Mouse (Mus musculus) brain, embryonic 14.5 days (tissue): Measurements from ENCODE around the gene H2afz. TPM values are rescaled to one million over a fixed set of nuclear protein-coding genes. Genes with fewer than 3 reads are reported as not detected.
"Not testable (repeated sequence)": the region's sequence is repeated elsewhere in the genome, so short reads cannot be mapped to it uniquely, and the experiment has no call there.

ENCODE experiments used
- DNase-seq: peaks from one replicate; pipeline ENCODE4 v3.0.0-alpha.2; 2011; ENCODE audit warnings: low read depth
- CTCF ChIP-seq: fragments of 200-500 bp; IDR thresholded peaks from 2 replicates; pipeline ENCODE4 v1.5.1; 2012; ENCODE audit warnings: inconsistent platforms, mild to moderate bottlenecking, moderate library complexity, borderline replicate concordance; ENCODE audit not compliant: insufficient read depth, insufficient read length; ENCODE audit errors: extremely low read depth
- POLR2A ChIP-seq: fragments of 200-500 bp; IDR thresholded peaks from 2 replicates; pipeline ENCODE4 v1.6.1; 2012; ENCODE audit warnings: mild to moderate bottlenecking, inconsistent platforms, borderline replicate concordance; ENCODE audit not compliant: poor library complexity, insufficient read depth, insufficient read length, severe bottlenecking; ENCODE audit errors: extremely low read depth
- polyA plus RNA-seq: library from polyadenylated mRNA; depleted of rRNA; stranded (reverse); fragments of >200 nt; gene quantifications from 2 replicates; pipeline ENCODE4 v1.2.3, GENCODE M21; 2012; rRNA removed

H2afz gene
- polyA plus RNA-seq, 1 experiment: 786 TPM

DNA sequence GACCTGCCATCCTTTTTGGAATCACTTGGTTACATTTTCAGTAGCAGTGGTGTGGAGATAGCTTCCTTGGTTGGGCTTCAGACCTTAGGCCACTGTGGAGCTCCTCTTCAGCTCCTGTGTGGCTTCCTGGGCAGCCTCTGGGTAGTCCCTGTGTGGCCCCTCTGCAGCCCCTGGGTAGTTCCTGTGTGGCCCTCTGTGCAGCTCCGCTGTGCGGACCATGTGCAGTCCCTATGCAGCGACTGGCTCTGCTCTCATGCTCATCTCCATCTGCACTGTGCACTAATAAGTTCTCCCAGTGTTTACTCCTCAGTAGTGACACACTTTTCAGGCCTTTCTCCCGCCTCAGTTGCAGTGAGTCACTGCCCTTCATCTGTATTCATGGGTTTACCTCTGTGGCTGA lies 27.8 kb downstream of the H2afz start:
- TF ChIP-seq CTCF: no peak
- TF ChIP-seq POLR2A: no peak

DNA sequence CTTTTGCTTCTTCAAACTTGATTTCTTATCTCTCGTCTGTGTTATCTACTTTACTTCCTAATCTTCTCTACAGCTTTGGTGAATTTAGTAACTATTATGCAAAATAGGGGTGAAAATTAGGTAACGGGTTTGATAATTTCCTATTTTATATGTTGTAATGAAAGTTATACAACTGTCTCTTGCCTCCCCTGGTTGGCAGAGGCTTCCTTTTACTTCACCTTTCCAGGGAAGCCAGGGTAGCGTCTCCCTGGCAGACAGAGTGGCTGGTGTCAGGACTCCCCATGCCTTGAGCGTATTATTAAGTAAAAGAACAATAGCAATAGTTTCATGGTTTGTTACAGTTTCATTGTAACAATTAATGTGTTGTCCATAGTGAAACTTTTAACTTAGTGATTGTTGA lies 29.5 kb downstream of the H2afz start:
- no peak for TF ChIP-seq CTCF
- TF ChIP-seq POLR2A: no peak
- no peak for DNase-seq

More for the DNA sequence above, 27.8 kb downstream of the H2afz start:
- no peak for DNase-seq

DNA sequence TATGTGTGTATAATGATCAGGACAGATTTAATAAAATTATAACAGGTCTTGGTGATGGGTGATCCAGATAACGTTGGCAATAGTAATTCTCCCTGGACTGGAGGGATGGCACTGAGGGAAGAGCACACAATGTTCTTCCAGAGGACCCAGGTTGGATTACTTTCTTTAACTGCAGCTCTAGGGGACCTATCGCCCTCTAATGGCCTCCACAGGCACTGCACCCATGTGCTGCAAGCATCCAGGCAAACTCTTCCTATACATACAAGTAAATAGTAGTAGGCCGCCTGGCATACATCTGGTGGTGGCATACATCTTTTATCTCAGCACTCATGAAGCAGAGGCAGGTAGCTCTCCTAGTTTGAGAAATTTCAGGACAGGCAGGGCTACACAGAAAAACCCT lies 30.9 kb downstream of the H2afz start:
- TF ChIP-seq POLR2A (no peak), CTCF (peak; percentile 44; the same call in 1 of the 2 replicates)
- no peak for DNase-seq

DNA sequence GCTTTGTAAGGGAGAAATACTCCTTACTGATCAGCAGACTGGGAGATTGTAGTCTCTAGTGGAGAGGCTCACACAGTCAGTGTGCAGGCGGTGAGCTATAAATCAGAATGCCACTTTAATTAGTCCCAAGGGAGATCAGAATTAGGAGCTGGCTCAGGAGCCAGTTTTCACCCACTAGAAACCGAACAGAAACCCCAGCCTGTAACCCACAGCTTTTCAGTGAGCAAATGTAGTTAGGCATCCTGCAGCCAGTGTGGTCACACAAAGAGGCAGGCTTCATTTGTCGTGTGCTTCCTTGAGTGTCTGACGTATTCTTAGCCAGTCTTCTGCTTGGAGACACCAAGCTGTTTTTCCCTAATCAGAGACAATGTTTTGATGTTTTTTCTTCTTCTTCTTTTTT lies 32.1 kb downstream of the H2afz start:
- no peak for TF ChIP-seq CTCF
- TF ChIP-seq POLR2A: no peak

DNA sequence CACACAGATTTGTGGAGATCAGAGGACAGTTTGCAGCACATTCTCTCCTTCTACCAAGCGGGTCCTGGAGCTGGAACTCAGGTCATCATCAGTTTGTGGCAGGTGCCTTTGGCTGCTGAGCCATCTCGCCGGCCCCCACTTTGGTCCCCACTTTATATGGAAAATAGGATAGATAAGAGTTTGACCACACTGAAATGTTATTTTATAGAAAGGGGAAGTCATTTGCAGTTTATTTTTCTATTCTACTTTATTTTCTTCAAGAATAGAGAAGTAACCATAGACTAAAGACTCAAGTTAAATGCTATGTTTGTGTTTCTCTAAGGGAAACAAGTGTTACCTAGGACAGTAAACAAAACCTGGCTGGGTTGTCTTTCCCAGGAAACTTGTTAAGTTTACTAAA lies 32.6 kb downstream of the H2afz start:
- DNase-seq: no peak
- TF ChIP-seq POLR2A (no peak), CTCF (no peak)

More for the DNA sequence above, 32.1 kb downstream of the H2afz start:
- no peak for DNase-seq

DNA sequence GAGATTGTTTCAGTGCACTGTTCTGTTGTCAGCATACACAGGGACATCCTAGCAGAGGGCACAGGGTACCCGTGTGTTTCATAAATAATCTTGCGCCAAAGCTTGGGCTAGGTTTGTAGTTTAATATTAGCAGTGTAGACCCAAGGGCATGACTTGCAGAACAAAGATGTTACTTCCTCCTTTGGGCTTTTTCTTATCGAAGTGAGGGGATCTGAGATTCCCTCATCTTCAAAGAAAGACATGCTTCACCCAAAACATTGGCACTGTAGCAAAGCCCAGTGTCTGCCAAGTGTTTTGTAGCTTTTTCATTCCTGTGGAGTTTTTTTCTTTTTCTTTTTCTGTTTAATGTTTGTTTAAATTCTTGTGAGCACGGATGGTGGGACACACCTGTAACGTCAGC lies 33.4 kb downstream of the H2afz start:
- no peak for DNase-seq
- TF ChIP-seq POLR2A: no peak
- TF ChIP-seq CTCF: no peak

DNA sequence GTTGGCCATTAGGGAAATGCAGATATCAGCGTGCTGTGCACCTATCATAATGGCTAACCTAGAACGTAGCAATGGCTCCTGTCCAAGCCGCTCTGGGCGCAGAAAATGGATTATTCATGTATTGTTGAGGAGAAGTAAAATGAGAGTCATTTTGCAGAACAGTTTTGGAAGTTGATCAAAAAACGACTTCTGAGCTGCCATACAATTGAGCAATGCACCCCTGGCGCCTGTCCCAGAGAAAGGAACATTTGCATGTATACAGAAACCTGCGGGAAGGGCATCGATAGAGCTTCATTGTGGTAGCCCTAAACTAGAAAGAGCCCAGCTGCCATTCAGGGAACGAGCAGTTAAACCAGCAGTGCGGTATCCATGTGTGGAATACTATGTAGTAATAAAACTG lies 35.9 kb downstream of the H2afz start:
- TF ChIP-seq POLR2A (no peak), CTCF (no peak)
- peak; percentile 83 for DNase-seq

DNA sequence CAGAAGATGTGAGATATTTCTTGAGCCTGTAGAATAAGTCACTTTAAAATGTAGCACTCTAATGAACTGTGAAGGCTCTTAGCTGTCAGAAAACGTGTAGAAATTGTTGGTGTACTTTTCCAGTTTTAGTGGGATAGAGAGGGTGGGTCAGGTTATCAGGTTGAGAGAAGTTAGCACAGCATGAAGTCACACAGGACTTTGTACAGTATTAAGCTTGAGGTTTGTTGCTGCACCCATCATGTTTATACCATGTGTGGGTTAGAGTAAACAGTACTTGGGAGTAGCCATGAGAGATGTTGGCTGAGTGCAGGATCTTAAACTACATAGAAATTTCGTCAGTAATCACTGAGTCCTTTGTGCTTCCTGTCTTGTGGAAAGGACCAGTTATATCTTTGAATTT lies 48.8 kb downstream of the H2afz start:
- TF ChIP-seq POLR2A (no peak), CTCF (no peak)
- no peak for DNase-seq

DNA sequence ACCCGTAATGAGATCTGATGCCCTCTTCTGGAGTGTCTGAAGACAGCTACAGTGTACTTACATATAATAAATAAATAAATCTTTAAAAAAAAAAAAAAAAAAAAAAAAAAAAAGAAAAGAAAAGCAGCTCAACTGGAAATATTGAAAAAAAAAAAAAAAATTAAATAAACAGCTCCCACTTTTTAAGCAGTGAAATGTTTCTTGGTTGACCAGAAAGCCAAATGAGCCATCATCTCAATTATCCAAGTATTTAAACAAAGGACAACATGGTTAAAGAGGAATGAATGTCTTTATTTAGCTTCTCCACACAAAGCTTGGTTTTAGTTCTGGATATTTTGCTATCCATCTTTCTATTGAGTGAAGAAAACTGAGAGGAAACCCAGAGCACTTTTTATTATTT lies 50.3 kb downstream of the H2afz start:
- DNase-seq: not testable (repeated sequence)

Other genes with a start within 250 kb of the H2afz start
- 4.4 and 4.5 TPM in 2 replicates for gene Ddit4l, start 242.9 kb upstream of the H2afz start, polyA plus RNA-seq
- not detected in 2 replicates for gene Gm21962, start 193.0 kb upstream of the H2afz start, polyA plus RNA-seq
- 7.7 and 12.1 TPM in 2 replicates for gene Dnajb14, start 3.2 kb downstream of the H2afz start, polyA plus RNA-seq
- 77.3 and 97.8 TPM in 2 replicates for gene Lamtor3, start 54.0 kb downstream of the H2afz start, polyA plus RNA-seq
- gene Dapp1, start 117.1 kb downstream of the H2afz start, polyA plus RNA-seq: 1.9 and 2.0 TPM in 2 replicates
- gene 1110002E22Rik, start 200.6 kb downstream of the H2afz start, polyA plus RNA-seq: 0.08 and 0.12 TPM in 2 replicates
- 0.04 TPM in 1 of 2 replicates, not detected in the other for gene Gm5105, start 202.9 kb downstream of the H2afz start, polyA plus RNA-seq